Mouse (Mus musculus) embryonic facial prominence, embryonic 11.5 days (tissue): Measurements from ENCODE around the gene Cyp8b1. TPM values are rescaled to one million over a fixed set of nuclear protein-coding genes. Genes with fewer than 3 reads are reported as not detected.

Experiments
- ATAC-seq: fragments of 200-750 bp; cut with Nextera tagmentation; replicated peaks from 2 replicates; pipeline ENCODE4 v1.8.0; 2017; ENCODE audit warnings: low read depth; ENCODE audit not compliant: insufficient number of reproducible peaks, low FRiP score, low TSS enrichment
- DNase-seq: peaks from one replicate; pipeline ENCODE4 v3.0.0-alpha.2; 2015; ENCODE audit warnings: low spot score
- H3K27ac ChIP-seq: fragments of 300-500 bp; sonication (generic); replicated peaks from 2 replicates; pipeline ENCODE4 v1.5.1; 2014; ENCODE audit warnings: mild to moderate bottlenecking, low read depth, low read length, control low read depth
- H3K27me3 ChIP-seq: fragments of 300-500 bp; sonication (generic); 2 replicates; pipeline ENCODE4 v1.6.1; 2014; ENCODE audit warnings: mild to moderate bottlenecking, low read length, moderate library complexity, mixed read lengths; ENCODE audit not compliant: control insufficient read depth, insufficient read depth
- H3K36me3 ChIP-seq: fragments of 300-500 bp; sonication (generic); replicated peaks from 2 replicates; pipeline ENCODE4 v1.6.1; 2014; ENCODE audit warnings: low read depth, mild to moderate bottlenecking, low read length, moderate library complexity, mixed read lengths; ENCODE audit not compliant: control insufficient read depth, insufficient read depth
- H3K4me1 ChIP-seq: fragments of 300-500 bp; sonication (generic); 2 replicates; pipeline ENCODE4 v1.6.1; 2014; ENCODE audit warnings: low read length, mixed read lengths; ENCODE audit not compliant: control insufficient read depth, insufficient read depth
- H3K4me2 ChIP-seq: fragments of 300-500 bp; sonication (generic); 2 replicates; pipeline ENCODE4 v1.6.1; 2014; ENCODE audit warnings: low read depth, mild to moderate bottlenecking, control low read depth, low read length, moderate library complexity
- H3K4me3 ChIP-seq: fragments of 300-500 bp; sonication (generic); 2 replicates; pipeline ENCODE4 v1.5.1; 2014; ENCODE audit warnings: low read depth, low read length, control low read depth
- H3K9ac ChIP-seq: fragments of 300-500 bp; sonication (generic); replicated peaks from 2 replicates; pipeline ENCODE4 v1.6.1; 2014; ENCODE audit warnings: mild to moderate bottlenecking, control low read depth, low read length
- H3K9me3 ChIP-seq: fragments of 300-500 bp; sonication (generic); replicated peaks from 2 replicates; pipeline ENCODE4 v1.6.1; 2016; ENCODE audit warnings: mild to moderate bottlenecking, low read length, inconsistent platforms, mixed read lengths; ENCODE audit not compliant: control insufficient read depth
- WGBS: fragments of 180-500 bp; shearing (Covaris S2); extraction: QIAGEN DNeasy Blood & Tissue Kit; methylation state at CpG from one replicate; pipeline ENCODE4 v1.1.7; 2014; 5-methylcytosine and 5-hydroxymethylcytosine counted together
- polyA plus RNA-seq: library from polyadenylated mRNA; unstranded; fragments of >200 nt; fragmentation: Nextera tagmentation; extraction: Ambion mirVana; gene quantifications from 2 replicates; pipeline ENCODE4 v1.2.1, GENCODE M21; 2014

Cyp8b1 gene
- polyA plus RNA-seq, 1 experiment from 2014 or later, result not detected

- no peaks in the 10 kb centered on the region for H3K9me3 ChIP-seq
- H3K4me1 ChIP-seq, result no peaks in the 10 kb centered on the region
- H3K27ac ChIP-seq, result no peak overlapping the region
- H3K4me3 ChIP-seq, result no peak overlapping the region
- DNase-seq, result no peak
- H3K4me2 ChIP-seq, result no peak overlapping the region
- WGBS, result 87% methylated on average over 4 of the region's 4 CpGs
- no peaks in the 10 kb centered on the region for H3K27me3 ChIP-seq
- ATAC-seq, result no peak
- no peaks in the 10 kb centered on the region for H3K36me3 ChIP-seq
- no peak overlapping the region for H3K9ac ChIP-seq
Observed at GRCm38 (mm10) chr9:121904319-121904718, 11.8 kb downstream of the Cyp8b1 start.

GRCm38 (mm10) chr9:121903476-121904305 lies 12.4 kb downstream of the Cyp8b1 start:
- H3K4me1 ChIP-seq, result no peaks in the 10 kb centered on the region
- no peak for DNase-seq

GRCm38 (mm10) chr9:121901710-121902700 lies 14.1 kb downstream of the Cyp8b1 start:
- H3K27me3 ChIP-seq, result no peaks in the 10 kb centered on the region
- no peaks in the 10 kb centered on the region for H3K36me3 ChIP-seq
- H3K9me3 ChIP-seq, result no peaks in the 10 kb centered on the region
- no peak overlapping the region for H3K9ac ChIP-seq
- 81% methylated on average over 5 of the region's 5 CpGs for WGBS
- no peak overlapping the region for H3K4me3 ChIP-seq
- DNase-seq (no peak), ATAC-seq (no peak)
- H3K27ac ChIP-seq, result no peak overlapping the region
- H3K4me1 ChIP-seq, result no peaks in the 10 kb centered on the region
- H3K4me2 ChIP-seq, result no peak overlapping the region

More at GRCm38 (mm10) chr9:121903476-121904305, 12.4 kb downstream of the Cyp8b1 start:
- no peak overlapping the region for H3K9ac ChIP-seq
- ATAC-seq, result no peak
- H3K4me3 ChIP-seq, result no peak overlapping the region
- no peak overlapping the region for H3K27ac ChIP-seq
- no peaks in the 10 kb centered on the region for H3K9me3 ChIP-seq
- no peaks in the 10 kb centered on the region for H3K36me3 ChIP-seq
- 71% methylated on average over 8 of the region's 8 CpGs for WGBS
- H3K4me2 ChIP-seq, result no peak overlapping the region
- H3K27me3 ChIP-seq, result no peaks in the 10 kb centered on the region

GRCm38 (mm10) chr9:121900282-121900855 lies 15.7 kb downstream of the Cyp8b1 start:
- Histone ChIP-seq H3K9ac (no peak overlapping the region), H3K4me2 (no peak overlapping the region), H3K4me1 (no peaks in the 10 kb centered on the region), H3K27ac (no peak overlapping the region), H3K4me3 (no peak overlapping the region), H3K27me3 (no peaks in the 10 kb centered on the region), H3K36me3 (no peaks in the 10 kb centered on the region), H3K9me3 (no peaks in the 10 kb centered on the region)
- 82% methylated on average over 5 of the region's 5 CpGs for WGBS
- DNase-seq (no peak), ATAC-seq (no peak)

GRCm38 (mm10) chr9:121899306-121899705 lies 16.8 kb downstream of the Cyp8b1 start:
- Histone ChIP-seq H3K4me2 (no peak overlapping the region), H3K9ac (no peak overlapping the region), H3K4me1 (no peaks in the 10 kb centered on the region), H3K4me3 (no peak overlapping the region), H3K27me3 (no peaks in the 10 kb centered on the region), H3K9me3 (no peaks in the 10 kb centered on the region), H3K36me3 (no peaks in the 10 kb centered on the region), H3K27ac (no peak overlapping the region)
- ATAC-seq (no peak), DNase-seq (no peak)
- 71% methylated on average over 6 of the region's 6 CpGs for WGBS

- H3K27ac ChIP-seq, result no peak within 1 kb of the TSS
- H3K4me1 ChIP-seq, result no peaks in the 10 kb centered on the region
- H3K4me2 ChIP-seq, result no peak within 1 kb of the TSS
- H3K36me3 ChIP-seq, result no peaks in the 10 kb centered on the region
- H3K4me3 ChIP-seq, result no peak within 1 kb of the TSS
- H3K9me3 ChIP-seq, result no peaks in the 10 kb centered on the region
- no peaks in the 10 kb centered on the region for H3K27me3 ChIP-seq
- no peak for ATAC-seq
- no peak for DNase-seq
- WGBS, result 77% methylated on average over 9 of the region's 9 CpGs
- no peak within 1 kb of the TSS for H3K9ac ChIP-seq
Observed at GRCm38 (mm10) chr9:121898245-121898644, 17.9 kb downstream of the Cyp8b1 start, which contains the start of gene Ackr2. TSS of gene Ackr2 (plus strand) at chr9:121898355.

- H3K27me3 ChIP-seq, result no peaks in the 10 kb centered on the region
- no peak for DNase-seq
- WGBS, result 83% methylated on average over 4 of the region's 4 CpGs
Observed at GRCm38 (mm10) chr9:121896820-121897219, 19.3 kb downstream of the Cyp8b1 start.

More at GRCm38 (mm10) chr9:121896820-121897219, 19.3 kb downstream of the Cyp8b1 start:
- no peak for ATAC-seq
- Histone ChIP-seq H3K4me1 (no peaks in the 10 kb centered on the region), H3K27ac (no peak overlapping the region), H3K4me3 (no peak overlapping the region), H3K9ac (no peak overlapping the region), H3K9me3 (no peaks in the 10 kb centered on the region), H3K36me3 (no peaks in the 10 kb centered on the region), H3K4me2 (no peak overlapping the region)
